Mouse (Mus musculus) retina, postnatal 7 days (tissue): ENCODE measurements at regions not wholly inside any gene's neighbourhood (a gene's known extent, or its start where the extent isn't known, plus 50 kb on each side); places are given as distances from the start of the nearest gene placed in this dataset.

Experiments used
- DNase-seq: peaks from one replicate; pipeline ENCODE4 v3.0.0-alpha.2; 2012; ENCODE audit warnings: low read depth, low spot score

GRCm38 (mm10) chr2:178643841-178644240, 213.5 kb downstream of the Cdh26 start:
- DNase-seq = no peak

GRCm38 (mm10) chr2:178660071-178660470, 229.7 kb downstream of the Cdh26 start:
- DNase-seq = no peak

GRCm38 (mm10) chr2:178662396-178662795, 232.1 kb downstream of the Cdh26 start:
- DNase-seq = no peak

GRCm38 (mm10) chr2:178664977-178665376, 234.6 kb downstream of the Cdh26 start:
- DNase-seq = peak; percentile 73

GRCm38 (mm10) chr2:178668451-178668850, 238.1 kb downstream of the Cdh26 start:
- DNase-seq = no peak

- DNase-seq = no peak
These were observed 240.6 kb downstream of the Cdh26 start for GRCm38 (mm10) chr2:178670952-178671351.

GRCm38 (mm10) chr2:178673621-178674020, 243.3 kb downstream of the Cdh26 start:
- DNase-seq = no peak

GRCm38 (mm10) chr2:178674621-178675020, 244.3 kb downstream of the Cdh26 start:
- no peak for DNase-seq

- no peak for DNase-seq
These were observed 246.6 kb downstream of the Cdh26 start for GRCm38 (mm10) chr2:178676970-178677369.

- DNase-seq = no peak
These were observed 250.0 kb downstream of the Cdh26 start for GRCm38 (mm10) chr2:178680368-178680767.

GRCm38 (mm10) chr2:178684026-178684958, 254.0 kb downstream of the Cdh26 start:
- DNase-seq = no peak

GRCm38 (mm10) chr2:178685211-178685610, 254.9 kb downstream of the Cdh26 start:
- no peak for DNase-seq

- peak; percentile 9 for DNase-seq
These were observed 255.9 kb downstream of the Cdh26 start for GRCm38 (mm10) chr2:178686167-178686601.

GRCm38 (mm10) chr2:178688586-178688985, 258.3 kb downstream of the Cdh26 start:
- DNase-seq = no peak

GRCm38 (mm10) chr2:178691190-178691864, 261.0 kb downstream of the Cdh26 start:
- no peak for DNase-seq

GRCm38 (mm10) chr2:178691865-178692228, 261.5 kb downstream of the Cdh26 start:
- no peak for DNase-seq

GRCm38 (mm10) chr2:178692231-178692630, 261.9 kb downstream of the Cdh26 start:
- no peak for DNase-seq

GRCm38 (mm10) chr2:178698648-178699047, 268.3 kb downstream of the Cdh26 start:
- no peak for DNase-seq

- DNase-seq = no peak
These were observed 270.5 kb downstream of the Cdh26 start for GRCm38 (mm10) chr2:178700825-178701224.

- DNase-seq = no peak
These were observed 274.2 kb downstream of the Cdh26 start for GRCm38 (mm10) chr2:178704510-178704909.

GRCm38 (mm10) chr2:178708649-178709048, 278.3 kb downstream of the Cdh26 start:
- DNase-seq = no peak

- DNase-seq = no peak
These were observed 279.0 kb downstream of the Cdh26 start for GRCm38 (mm10) chr2:178709192-178709881.
